Mouse (Mus musculus): ENCODE results near the gene Tns3. TPM values are rescaled to one million over a fixed set of nuclear protein-coding genes. Genes with fewer than 3 reads are reported as not detected.

Tns3 gene
- polyA plus RNA-seq, 1 experiment: 33.9 TPM

GRCm38 (mm10) chr11:8618301-8618700, 46.0 kb downstream of the Tns3 start:
- no peak overlapping the region for H3K4me3 ChIP-seq (ENCODE audit: control insufficient read depth, insufficient read depth, low read length)
- H3K27me3 ChIP-seq (ENCODE audit: control insufficient read depth, insufficient read depth, low read length): no peaks in the 10 kb centered on the region
- no peak overlapping the region for H3K27ac ChIP-seq (ENCODE audit: control insufficient read depth, insufficient read depth, low read length)
- TF ChIP-seq POLR2A (IDR thresholded peaks at IDR 0.05; ENCODE audit: control insufficient read depth, extremely low read depth, insufficient read depth, low read length, poor library complexity): no peak
- TF ChIP-seq CTCF (IDR thresholded peaks at IDR 0.05; ENCODE audit: borderline replicate concordance, control insufficient read depth, extremely low read depth, insufficient read depth, low read length, poor library complexity): no peak
- WGBS: 71% methylated on average over 10 of the region's 10 CpGs
- H3K36me3 ChIP-seq (ENCODE audit: control insufficient read depth, insufficient read depth, low read length): no peaks in the 10 kb centered on the region
- peaks cover 2% of the 10 kb centered on the region; the same call in 1 of the 2 replicates for H3K4me1 ChIP-seq (replicated peaks; ENCODE audit: control insufficient read depth, insufficient read depth, low read length)
- no peak for DNase-seq

GRCm38 (mm10) chr11:8615436-8615835, 48.9 kb downstream of the Tns3 start:
- no peaks in the 10 kb centered on the region for H3K27me3 ChIP-seq (ENCODE audit: control insufficient read depth, insufficient read depth, low read length)
- no peak for TF ChIP-seq POLR2A (IDR thresholded peaks at IDR 0.05; ENCODE audit: control insufficient read depth, extremely low read depth, insufficient read depth, low read length, poor library complexity)
- TF ChIP-seq CTCF (IDR thresholded peaks at IDR 0.05; ENCODE audit: borderline replicate concordance, control insufficient read depth, extremely low read depth, insufficient read depth, low read length, poor library complexity): no peak
- WGBS: 96% methylated on average over 12 of the region's 12 CpGs
- H3K4me1 ChIP-seq (replicated peaks; ENCODE audit: control insufficient read depth, insufficient read depth, low read length): peaks cover 2% of the 10 kb centered on the region; the same call in 1 of the 2 replicates
- H3K27ac ChIP-seq (ENCODE audit: control insufficient read depth, insufficient read depth, low read length): no peak overlapping the region
- H3K4me3 ChIP-seq (ENCODE audit: control insufficient read depth, insufficient read depth, low read length): no peak overlapping the region
- no peaks in the 10 kb centered on the region for H3K36me3 ChIP-seq (ENCODE audit: control insufficient read depth, insufficient read depth, low read length)
- DNase-seq: no peak

- 83% methylated on average over 7 of the region's 7 CpGs for WGBS
Measured at GRCm38 (mm10) chr11:8610456-8610855, 53.9 kb downstream of the Tns3 start.

GRCm38 (mm10) chr11:8609873-8610272, 54.5 kb downstream of the Tns3 start:
- Histone ChIP-seq H3K4me3 (ENCODE audit: control insufficient read depth, insufficient read depth, low read length) (no peak overlapping the region), H3K4me1 (replicated peaks; ENCODE audit: control insufficient read depth, insufficient read depth, low read length) (no peaks in the 10 kb centered on the region), H3K27me3 (ENCODE audit: control insufficient read depth, insufficient read depth, low read length) (no peaks in the 10 kb centered on the region), H3K36me3 (ENCODE audit: control insufficient read depth, insufficient read depth, low read length) (no peaks in the 10 kb centered on the region), H3K27ac (ENCODE audit: control insufficient read depth, insufficient read depth, low read length) (no peak overlapping the region)
- DNase-seq: no peak
- no peak for TF ChIP-seq POLR2A (IDR thresholded peaks at IDR 0.05; ENCODE audit: control insufficient read depth, extremely low read depth, insufficient read depth, low read length, poor library complexity)
- TF ChIP-seq CTCF (IDR thresholded peaks at IDR 0.05; ENCODE audit: borderline replicate concordance, control insufficient read depth, extremely low read depth, insufficient read depth, low read length, poor library complexity): no peak
- WGBS: 93% methylated on average over 12 of the region's 12 CpGs

More at GRCm38 (mm10) chr11:8610456-8610855, 53.9 kb downstream of the Tns3 start:
- H3K36me3 ChIP-seq (ENCODE audit: control insufficient read depth, insufficient read depth, low read length): no peaks in the 10 kb centered on the region
- H3K27ac ChIP-seq (ENCODE audit: control insufficient read depth, insufficient read depth, low read length): no peak overlapping the region
- no peaks in the 10 kb centered on the region for H3K4me1 ChIP-seq (replicated peaks; ENCODE audit: control insufficient read depth, insufficient read depth, low read length)
- TF ChIP-seq POLR2A (IDR thresholded peaks at IDR 0.05; ENCODE audit: control insufficient read depth, extremely low read depth, insufficient read depth, low read length, poor library complexity) (no peak), CTCF (IDR thresholded peaks at IDR 0.05; ENCODE audit: borderline replicate concordance, control insufficient read depth, extremely low read depth, insufficient read depth, low read length, poor library complexity) (no peak)
- DNase-seq: no peak
- no peaks in the 10 kb centered on the region for H3K27me3 ChIP-seq (ENCODE audit: control insufficient read depth, insufficient read depth, low read length)
- no peak overlapping the region for H3K4me3 ChIP-seq (ENCODE audit: control insufficient read depth, insufficient read depth, low read length)

- 82% methylated on average over 1 of the region's 1 CpGs for WGBS
- Histone ChIP-seq H3K27me3 (ENCODE audit: control insufficient read depth, insufficient read depth, low read length) (no peaks in the 10 kb centered on the region), H3K4me3 (ENCODE audit: control insufficient read depth, insufficient read depth, low read length) (no peak overlapping the region), H3K4me1 (replicated peaks; ENCODE audit: control insufficient read depth, insufficient read depth, low read length) (no peaks in the 10 kb centered on the region), H3K27ac (ENCODE audit: control insufficient read depth, insufficient read depth, low read length) (no peak overlapping the region), H3K36me3 (ENCODE audit: control insufficient read depth, insufficient read depth, low read length) (no peaks in the 10 kb centered on the region)
- TF ChIP-seq CTCF (IDR thresholded peaks at IDR 0.05; ENCODE audit: borderline replicate concordance, control insufficient read depth, extremely low read depth, insufficient read depth, low read length, poor library complexity) (no peak), POLR2A (IDR thresholded peaks at IDR 0.05; ENCODE audit: control insufficient read depth, extremely low read depth, insufficient read depth, low read length, poor library complexity) (no peak)
- no peak for DNase-seq
Measured at GRCm38 (mm10) chr11:8607123-8607522, 57.2 kb downstream of the Tns3 start.

GRCm38 (mm10) chr11:8604789-8605569, 59.4 kb downstream of the Tns3 start:
- Histone ChIP-seq H3K4me3 (ENCODE audit: control insufficient read depth, insufficient read depth, low read length) (no peak overlapping the region), H3K27me3 (ENCODE audit: control insufficient read depth, insufficient read depth, low read length) (no peaks in the 10 kb centered on the region), H3K27ac (ENCODE audit: control insufficient read depth, insufficient read depth, low read length) (no peak overlapping the region), H3K36me3 (ENCODE audit: control insufficient read depth, insufficient read depth, low read length) (no peaks in the 10 kb centered on the region), H3K4me1 (replicated peaks; ENCODE audit: control insufficient read depth, insufficient read depth, low read length) (peaks cover 13% of the 10 kb centered on the region)
- 93% methylated on average over 10 of the region's 10 CpGs for WGBS
- no peak for DNase-seq
- no peak for TF ChIP-seq POLR2A (IDR thresholded peaks at IDR 0.05; ENCODE audit: control insufficient read depth, extremely low read depth, insufficient read depth, low read length, poor library complexity)
- no peak for TF ChIP-seq CTCF (IDR thresholded peaks at IDR 0.05; ENCODE audit: borderline replicate concordance, control insufficient read depth, extremely low read depth, insufficient read depth, low read length, poor library complexity)

Measured in thymus, adult 2 months (tissue).